Mouse (Mus musculus): ENCODE data around the gene Traip. TPM values are rescaled to one million over a fixed set of nuclear protein-coding genes. Genes with fewer than 3 reads are reported as not detected.

Gene Traip
- total RNA-seq (2021), result 1 to 10 TPM; 3.3 to 4.0 TPM

DNA sequence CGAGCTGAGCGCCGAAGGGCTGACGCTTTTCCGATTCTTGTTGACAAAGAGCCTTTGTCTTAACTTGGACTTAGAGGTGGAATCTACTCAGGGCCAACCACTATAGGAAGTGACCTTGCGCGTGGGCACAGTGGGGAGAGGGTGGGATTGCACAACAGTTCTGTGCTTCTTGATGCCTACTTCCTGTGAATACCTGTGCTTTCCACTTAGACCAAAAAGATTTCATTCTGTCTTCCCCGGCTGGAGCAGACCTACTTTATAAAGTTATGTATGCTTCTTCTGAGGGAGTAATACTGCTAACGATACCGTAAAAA is at the start of gene Traip:
TSS of gene Traip (plus strand) at position 215 of the 314 bp plus-strand sequence.
- intact Hi-C loops (cut with DNase I), result no loop called here
- DNase-seq, result no peak

DNA sequence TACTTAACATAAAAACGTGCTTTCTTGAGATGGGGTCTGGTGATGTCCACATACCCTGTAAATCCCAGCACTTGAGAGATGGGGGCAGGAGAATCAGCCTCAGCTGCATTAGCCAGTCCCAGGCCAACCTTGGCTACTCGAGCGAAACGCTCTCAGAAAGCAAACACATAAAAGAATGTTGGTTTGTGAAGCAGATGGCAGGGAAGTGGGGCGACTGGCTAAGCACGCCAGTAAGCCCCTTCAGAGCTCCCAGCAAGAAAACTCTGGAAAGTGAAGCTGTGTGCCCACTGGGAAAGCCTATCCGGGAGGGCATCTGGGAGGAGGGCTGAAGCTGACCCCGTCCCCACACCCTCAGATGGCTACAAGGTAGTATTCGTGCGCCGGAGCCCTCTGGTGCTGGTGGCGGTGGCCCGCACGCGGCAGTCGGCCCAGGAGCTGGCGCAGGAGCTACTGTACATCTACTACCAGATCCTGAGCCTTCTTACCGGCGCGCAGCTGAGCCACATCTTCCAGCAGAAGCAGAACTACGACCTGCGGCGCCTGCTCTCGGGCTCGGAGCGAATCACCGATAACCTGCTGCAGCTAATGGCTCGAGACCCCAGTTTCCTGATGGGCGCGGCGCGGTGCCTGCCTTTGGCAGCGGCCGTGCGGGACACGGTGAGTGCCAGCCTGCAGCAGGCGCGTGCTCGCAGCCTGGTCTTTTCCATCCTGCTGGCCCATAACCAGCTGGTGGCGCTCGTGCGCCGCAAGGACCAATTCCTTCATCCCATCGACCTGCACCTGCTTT is 48.9 kb upstream of the Traip start:
- intact Hi-C loops (cut with DNase I), result no loop called here
- peak; percentile 30 to 59 for DNase-seq

DNA sequence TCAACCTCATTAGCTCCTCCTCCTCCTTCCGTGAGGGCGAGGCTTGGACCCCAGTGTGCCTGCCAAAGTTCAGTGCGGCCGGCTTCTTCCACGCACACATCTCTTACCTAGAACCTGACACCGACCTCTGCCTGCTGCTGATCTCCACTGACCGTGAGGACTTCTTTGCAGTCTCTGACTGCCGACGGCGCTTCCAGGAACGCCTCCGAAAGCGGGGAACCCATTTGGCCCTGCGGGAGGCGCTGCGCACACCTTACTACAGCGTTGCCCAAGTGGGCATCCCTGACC is 48.4 kb upstream of the Traip start:
- intact Hi-C loops (cut with DNase I), result no loop called here
- no peak for DNase-seq

DNA sequence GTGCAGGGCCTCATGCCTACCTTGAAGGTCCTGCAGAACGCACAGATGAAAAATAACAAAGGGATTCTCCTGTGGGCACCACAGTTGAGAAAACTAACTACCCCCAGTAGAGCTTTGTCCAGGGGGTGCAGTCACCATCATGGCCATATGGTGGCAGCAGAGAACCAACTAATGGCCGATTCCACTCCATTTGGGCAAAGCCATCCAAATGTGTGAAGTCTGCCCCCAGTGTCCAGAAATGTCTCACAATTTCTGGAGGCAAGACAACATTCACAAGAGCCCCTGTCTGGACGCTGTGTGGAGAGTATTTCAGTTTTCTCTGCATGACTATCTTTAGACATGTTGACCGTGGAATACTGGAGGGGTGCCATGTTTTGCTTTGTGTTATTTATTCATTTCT is 45.2 kb upstream of the Traip start:
- intact Hi-C loops (cut with DNase I), result loop anchor here (1.0 to 2.0 kb wide), 3 partner anchors 58 to 164 kb away; partner anchors contain the start of gene Amigo3
- peak; percentile 92 to 96 for DNase-seq

DNA sequence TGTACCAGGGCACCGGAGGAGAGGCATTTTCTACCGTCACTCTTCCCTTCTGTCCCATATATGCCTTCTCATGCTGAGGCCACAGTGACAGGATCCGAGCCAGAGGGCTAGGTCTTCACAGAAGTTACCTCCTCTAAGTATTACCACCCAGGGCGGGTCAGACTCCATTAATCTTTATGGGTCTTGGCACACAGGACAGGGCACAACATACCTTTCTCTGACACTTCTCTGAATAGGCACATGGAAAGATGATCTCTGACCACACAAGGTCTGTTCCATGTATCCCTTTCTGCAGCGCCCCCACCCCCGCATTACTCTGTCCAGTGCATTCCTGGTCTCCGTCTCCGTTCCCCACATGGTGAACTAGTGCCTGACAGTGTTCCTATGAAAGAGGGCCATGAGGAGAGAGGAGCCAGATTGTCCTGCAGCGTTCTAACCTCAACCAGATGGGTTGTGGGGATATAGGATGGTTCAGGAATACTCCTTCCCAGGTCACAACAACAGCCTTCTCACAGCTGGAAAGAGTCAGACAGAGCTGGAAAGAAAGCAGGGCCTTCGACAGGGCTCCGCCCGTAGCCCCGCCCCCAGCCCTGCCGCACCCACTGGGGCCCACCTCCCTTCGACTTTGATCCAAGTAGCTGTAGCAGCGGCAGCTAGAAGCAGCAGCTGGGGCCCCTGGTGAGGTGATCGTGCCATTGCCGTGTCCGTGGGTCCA is 43.5 kb upstream of the Traip start, which contains the start of gene Mst1r:
TSS of gene Mst1r (plus strand) at position 622 of the 715 bp plus-strand sequence.
- DNase-seq, result peak; percentile 85 to 86
- intact Hi-C loops (cut with DNase I), result no loop called here

DNA sequence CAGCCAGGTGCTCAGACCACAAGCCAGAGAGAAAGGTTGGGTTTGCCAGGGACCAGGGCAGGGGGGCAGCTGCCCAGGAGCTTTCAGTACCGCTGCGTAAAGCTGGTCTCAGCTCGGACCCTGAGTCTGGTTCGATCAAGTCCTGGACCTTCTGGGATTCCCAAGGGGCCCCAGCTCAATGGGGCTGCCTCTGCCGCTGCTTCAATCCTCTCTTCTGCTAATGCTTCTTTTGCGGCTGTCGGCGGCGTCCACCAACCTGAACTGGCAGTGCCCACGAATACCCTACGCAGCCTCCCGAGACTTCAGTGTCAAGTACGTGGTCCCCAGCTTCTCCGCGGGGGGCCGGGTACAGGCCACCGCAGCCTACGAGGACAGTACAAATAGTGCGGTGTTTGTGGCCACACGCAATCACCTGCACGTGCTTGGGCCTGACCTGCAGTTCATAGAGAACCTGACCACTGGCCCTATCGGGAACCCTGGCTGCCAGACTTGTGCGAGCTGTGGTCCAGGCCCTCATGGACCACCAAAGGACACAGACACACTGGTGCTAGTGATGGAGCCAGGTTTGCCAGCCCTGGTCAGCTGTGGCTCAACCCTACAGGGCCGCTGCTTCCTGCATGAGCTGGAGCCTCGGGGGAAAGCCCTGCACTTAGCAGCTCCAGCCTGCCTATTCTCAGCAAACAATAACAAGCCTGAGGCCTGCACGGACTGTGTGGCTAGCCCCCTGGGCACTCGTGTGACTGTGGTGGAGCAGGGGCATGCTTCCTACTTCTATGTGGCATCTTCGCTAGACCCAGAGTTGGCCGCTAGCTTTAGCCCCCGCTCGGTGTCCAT is 42.8 kb upstream of the Traip start:
- intact Hi-C loops (cut with DNase I), result no loop called here
- peak in 1 of 2 experiments; percentile 44 for DNase-seq

DNA sequence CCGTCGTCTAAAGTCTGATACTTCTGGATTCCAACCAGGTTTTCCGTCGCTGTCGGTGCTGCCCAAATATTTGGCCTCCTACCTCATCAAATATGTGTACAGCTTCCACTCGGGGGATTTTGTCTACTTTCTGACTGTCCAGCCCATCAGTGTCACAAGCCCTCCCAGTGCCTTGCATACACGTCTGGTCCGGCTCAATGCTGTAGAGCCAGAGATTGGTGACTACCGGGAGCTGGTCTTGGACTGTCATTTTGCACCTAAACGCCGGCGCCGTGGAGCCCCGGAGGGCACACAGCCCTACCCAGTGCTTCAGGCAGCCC is 42.2 kb upstream of the Traip start:
- no peak for DNase-seq
- intact Hi-C loops (cut with DNase I), result no loop called here

DNA sequence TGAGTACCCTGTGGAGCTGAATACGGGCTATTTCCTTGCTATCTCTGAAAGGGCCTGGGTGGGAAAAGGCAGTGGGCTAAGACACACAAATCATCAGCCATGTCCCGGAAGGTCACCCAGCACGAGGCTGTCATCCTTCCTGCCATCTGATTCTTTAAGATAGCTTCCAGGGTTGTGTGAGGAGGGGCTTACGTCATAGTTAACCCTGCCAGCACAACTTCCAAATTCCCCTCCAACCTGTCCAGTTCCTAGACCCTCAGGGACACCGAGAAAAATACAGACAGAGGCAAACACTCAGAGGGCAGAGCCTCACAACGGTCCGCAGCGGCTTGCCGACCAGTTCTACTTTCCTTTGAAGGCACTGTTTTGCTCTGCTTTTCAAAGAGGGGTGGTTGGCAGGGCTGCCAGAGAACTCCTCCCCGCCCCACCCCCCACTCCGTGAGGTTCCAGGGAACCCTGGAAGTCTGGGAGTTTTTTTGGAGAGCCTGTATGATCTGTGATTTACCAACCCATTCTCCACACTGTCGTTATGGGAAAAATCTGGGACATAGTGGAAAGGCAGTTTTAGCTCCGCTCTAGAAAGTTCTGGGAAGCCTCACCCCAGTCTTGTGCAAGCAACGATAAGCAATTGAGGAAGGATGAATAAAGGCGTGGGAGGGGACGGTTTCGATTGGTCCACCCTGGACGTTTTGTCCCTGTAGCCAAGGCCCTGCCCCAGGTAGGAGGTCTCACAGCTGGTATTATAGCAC is 41.4 kb upstream of the Traip start:
- intact Hi-C loops (cut with DNase I), result no loop called here
- peak; percentile 53 to 56 for DNase-seq

DNA sequence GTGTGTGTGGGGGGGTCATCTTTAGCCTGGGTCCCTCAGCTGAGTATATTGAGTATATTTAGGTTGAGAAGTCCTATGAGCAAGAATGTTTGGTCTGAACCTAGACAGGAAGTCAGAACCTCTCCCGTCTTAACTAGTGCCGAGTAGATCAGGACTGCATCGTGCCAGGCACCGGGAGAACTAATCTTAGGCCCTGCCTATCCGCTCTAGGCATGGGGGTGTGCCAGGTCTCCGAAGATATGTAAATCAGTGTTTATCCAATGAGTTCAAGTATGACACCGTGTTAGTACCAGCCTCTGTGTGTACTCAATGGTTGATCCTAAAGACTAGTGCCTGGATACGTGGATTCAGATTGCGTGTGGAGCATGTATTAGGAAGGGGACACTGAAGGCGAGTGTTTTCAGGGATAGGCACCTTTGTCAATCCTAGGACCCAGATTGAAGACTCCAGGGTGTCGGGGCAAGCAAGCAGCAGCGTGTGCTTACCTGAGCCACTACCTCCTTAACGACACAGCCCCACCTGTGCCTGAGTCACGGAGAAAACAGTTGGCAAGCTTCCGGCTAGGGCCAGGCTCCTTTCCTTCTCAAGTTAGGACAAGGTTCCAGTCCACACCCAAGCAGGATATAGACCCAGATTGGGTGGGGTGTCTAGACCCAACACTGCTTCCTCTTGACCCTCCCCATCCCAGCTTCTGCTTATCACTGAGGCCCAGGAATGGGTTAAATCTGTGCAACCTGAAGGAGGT is 39.7 kb upstream of the Traip start:
- DNase-seq, result no peak
- intact Hi-C loops (cut with DNase I), result no loop called here

DNA sequence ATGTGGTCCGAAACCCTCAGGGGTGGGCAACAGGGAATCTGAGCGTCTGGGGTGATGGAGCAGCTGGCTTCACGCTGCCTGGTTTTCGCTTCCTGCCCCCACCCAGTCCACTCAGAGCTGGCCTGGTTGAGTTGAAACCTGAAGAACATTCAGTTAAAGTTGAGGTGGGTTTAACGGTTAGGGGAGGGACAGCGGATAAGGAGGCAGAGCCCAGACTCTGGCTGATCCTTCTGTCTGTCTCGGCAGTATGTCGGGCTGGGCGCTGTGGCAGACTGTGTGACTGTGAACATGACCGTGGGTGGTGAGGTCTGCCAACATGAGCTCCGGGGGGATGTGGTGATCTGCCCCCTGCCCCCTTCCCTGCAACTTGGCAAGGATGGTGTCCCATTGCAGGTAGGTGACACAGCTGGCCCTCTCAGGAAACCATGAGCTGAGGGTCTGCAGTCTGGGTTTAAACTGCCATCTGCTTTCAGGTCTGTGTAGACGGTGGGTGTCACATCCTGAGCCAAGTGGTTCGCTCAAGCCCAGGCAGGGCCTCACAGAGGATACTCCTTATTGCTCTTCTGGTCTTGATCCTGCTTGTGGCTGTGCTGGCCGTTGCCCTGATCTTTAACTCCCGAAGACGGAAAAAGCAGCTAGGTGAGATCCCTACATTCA is 35.0 kb upstream of the Traip start:
- intact Hi-C loops (cut with DNase I), result no loop called here
- DNase-seq, result no peak

DNA sequence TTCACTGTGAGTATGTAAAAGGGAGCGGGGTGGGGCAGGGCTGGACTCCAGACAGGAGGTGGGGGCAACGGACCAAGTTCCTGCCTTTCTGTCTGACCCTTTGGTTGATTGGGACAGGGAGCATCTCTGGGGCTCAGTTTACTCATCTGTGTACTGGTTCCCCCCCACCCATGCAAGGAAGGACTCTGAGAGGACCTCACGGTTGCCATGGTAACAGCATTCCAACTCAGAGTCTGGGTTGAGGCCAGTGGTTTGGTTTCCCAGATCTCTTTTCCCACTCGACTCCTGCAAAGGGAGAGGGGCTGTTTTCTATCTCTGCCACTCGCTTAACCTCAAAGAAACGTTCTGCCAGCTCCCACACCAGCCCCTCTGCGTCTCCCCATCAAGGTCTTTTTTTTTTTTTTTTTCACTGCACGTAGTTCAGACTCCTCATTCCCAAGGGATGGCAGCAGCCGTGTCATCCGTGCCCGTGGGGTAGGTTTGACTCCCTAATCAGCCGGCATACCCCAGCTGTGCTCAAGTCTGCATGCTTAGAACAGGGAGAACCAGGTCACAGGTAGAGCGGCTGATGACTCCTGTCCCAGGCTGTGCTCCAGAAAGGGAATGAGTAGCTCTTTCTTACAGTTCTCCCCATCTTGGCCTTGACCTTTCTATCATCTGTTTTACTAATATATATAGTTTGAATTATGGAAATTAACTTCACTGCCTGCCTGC is 31.9 kb upstream of the Traip start:
- intact Hi-C loops (cut with DNase I), result no loop called here
- no peak for DNase-seq

DNA sequence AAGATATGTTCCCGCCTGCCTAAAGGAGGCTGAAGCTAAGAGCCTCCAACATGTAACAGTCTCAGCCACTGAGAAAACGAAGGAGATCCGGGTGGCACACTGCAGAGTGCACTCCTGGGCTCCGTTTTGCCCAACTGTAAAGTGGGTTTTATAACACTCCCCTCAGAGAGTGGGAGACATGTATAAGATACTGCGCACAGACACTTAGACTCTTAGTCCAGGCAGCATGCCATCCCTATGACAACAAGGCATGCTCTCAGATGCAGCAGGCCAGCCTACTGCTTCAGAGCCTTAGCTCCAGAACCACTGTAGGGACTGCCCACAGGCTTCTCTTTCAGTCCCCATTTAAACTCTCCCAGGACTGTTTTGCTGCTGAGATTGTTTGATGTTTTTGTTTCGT is 31.1 kb upstream of the Traip start:
- no peak for DNase-seq
- intact Hi-C loops (cut with DNase I), result no loop called here

DNA sequence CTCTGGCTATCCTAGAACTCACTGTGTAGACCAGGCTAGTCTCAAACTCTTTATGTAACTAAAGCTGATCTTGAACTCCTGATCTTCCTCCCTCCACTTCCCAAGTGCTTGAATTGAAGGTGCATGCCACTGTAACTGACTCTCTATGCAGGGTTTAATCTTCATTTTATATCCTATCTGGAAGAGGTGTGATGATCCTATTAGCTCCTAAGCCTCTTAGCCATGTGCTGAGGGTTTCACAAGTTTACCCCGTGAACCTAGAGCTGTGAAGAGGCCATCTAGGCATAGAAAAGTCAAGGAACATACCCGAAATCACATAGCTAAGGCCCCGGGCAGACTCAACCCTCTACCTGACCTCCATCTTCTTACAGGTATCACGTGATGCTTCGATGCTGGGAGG is 30.5 kb upstream of the Traip start:
- DNase-seq, result no peak
- intact Hi-C loops (cut with DNase I), result no loop called here

DNA sequence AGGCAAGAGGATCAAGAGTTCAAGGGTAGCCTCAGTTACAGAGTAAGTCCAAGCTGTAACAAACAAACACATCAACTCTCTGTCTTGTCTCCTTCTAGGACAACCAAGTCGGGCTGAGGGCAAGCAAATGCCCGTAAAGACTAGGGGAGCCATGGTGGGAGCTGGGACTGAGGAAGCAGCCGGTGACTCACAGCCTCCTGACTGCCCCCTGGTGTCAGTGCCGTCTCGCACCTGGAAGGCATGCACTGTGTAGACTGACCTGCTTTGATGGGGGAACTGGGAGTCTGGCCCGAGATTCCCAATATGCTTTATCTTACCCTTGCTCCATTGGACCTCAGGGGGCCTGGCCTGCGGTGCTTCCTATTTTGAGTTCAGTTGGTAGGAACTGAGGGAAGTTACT is 26.9 kb upstream of the Traip start:
- intact Hi-C loops (cut with DNase I), result no loop called here

DNA sequence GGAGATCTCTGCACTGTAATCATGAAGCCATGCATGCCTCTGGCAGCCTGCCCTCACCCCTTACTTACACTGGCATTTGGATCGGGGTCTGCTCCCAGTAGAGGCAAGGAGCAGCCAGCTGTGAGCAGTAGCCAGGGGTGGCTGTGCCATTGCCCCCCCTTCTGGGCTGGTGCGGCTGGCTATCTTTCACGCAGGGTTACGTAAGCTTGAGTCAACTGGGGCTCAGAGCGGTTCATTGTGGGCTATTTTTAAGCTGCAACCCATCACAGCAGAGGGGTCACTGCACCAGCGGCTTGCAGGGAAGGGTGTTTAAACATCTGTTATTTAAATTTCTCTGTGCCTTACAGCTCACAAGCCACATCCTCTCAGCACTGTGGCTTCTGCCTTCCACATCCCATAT is 26.0 kb upstream of the Traip start:
- intact Hi-C loops (cut with DNase I), result no loop called here
- peak; percentile 59 to 68 for DNase-seq

More for the DNA sequence above, 26.9 kb upstream of the Traip start:
- DNase-seq, result peak; percentile 30 to 59

DNA sequence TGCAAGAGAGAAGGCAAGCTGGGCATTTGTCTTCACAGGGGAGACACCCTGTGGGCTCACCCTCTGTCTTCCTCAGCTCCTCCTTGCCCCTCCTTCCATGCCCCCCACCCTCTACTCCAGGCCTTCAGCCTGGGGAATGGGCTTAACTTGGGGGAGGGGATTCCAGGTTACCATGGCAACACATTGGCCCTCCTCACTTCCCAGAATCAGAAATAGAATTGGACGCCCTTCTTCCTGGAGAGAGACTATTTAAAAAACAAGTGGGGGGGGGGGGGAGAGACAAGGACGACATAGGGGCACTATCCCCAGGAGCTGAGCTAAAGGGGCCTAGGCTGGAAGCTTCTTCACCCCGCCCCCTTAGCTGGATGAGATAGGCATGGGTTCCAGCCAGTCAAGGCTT is 24.7 kb upstream of the Traip start:
- DNase-seq, result no peak

DNA sequence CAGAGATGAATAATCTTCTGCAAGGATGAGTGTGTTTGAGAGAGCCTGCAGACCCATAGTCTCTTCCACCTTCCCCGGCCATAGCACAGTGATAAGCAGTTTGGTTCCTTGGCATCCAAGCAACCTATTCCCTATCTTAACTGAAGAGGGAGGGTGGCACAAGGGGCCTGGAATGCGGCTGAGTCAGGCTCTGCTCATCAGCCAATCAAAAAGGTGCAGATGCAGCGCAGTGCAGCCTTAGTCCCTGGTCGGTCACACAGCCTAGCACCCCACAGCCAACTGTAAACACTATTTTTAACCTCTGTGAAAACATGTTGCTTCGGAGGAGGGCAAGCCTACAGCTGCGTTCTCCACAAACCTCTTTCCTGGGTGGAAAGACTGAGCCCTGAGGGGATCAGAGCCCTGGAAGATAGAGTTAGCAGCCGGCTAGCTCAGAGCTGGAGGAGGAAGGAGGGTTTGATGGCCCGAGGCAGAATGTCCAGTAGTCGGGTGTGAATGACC is 23.0 kb upstream of the Traip start:
- peak; percentile 29 to 33 for DNase-seq
- intact Hi-C loops (cut with DNase I), result no loop called here

More for the DNA sequence above, 24.7 kb upstream of the Traip start:
- intact Hi-C loops (cut with DNase I), result no loop called here

DNA sequence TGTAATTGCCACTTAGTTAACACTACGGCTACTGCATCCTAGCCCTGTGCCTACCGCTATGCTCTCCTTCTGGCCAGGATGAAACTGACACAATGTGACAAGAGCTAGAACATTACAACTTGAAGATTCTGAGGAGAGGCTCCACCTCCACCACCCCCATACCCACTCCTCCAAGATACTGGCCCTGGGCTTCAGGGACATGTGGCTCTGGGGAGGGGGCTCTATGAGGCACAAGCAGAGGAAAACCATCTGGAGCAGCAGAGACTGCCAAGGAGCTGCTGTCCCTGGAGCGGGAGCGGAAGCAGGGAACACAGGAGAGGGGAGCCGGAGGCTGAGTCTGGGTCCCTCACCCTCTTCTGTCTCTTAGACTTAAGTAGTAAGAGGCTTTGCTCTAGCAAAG is 22.2 kb upstream of the Traip start:
- no peak for DNase-seq
- intact Hi-C loops (cut with DNase I), result no loop called here

DNA sequence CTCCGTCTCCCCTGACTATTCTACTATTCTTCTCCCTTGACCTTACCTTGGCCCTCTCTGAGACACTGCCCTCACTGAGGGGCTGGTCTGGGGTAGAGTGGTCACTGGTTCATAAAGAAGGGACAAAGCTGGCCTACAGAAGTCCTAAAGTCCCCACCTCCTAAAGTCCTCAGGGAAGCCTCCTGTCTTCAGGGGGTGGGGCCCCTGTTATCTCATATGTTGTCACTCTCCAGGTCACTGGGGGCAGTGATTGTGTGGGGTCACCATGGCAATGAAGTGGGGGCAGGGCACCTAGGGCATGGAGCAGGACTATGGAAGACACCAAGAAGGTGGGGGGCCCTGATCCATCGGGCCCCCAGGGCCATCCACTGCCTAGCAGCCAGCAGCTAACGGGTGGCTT is 21.8 kb upstream of the Traip start, which contains the start of gene Actl11:
TSS of gene Actl11 (plus strand) at position 301 of the 400 bp plus-strand sequence.
- intact Hi-C loops (cut with DNase I), result no loop called here
- DNase-seq, result no peak

All from heart, postnatal 10 days (tissue).